Mouse (Mus musculus): ENCODE measurements at regions not wholly inside any gene's neighbourhood (a gene's known extent, or its start where the extent isn't known, plus 50 kb on each side); places are given as distances from the start of the nearest gene placed in this dataset.
"Not testable (repeated sequence)": the region's sequence is repeated elsewhere in the genome, so short reads cannot be mapped to it uniquely, and the experiment has no call there.

DNA sequence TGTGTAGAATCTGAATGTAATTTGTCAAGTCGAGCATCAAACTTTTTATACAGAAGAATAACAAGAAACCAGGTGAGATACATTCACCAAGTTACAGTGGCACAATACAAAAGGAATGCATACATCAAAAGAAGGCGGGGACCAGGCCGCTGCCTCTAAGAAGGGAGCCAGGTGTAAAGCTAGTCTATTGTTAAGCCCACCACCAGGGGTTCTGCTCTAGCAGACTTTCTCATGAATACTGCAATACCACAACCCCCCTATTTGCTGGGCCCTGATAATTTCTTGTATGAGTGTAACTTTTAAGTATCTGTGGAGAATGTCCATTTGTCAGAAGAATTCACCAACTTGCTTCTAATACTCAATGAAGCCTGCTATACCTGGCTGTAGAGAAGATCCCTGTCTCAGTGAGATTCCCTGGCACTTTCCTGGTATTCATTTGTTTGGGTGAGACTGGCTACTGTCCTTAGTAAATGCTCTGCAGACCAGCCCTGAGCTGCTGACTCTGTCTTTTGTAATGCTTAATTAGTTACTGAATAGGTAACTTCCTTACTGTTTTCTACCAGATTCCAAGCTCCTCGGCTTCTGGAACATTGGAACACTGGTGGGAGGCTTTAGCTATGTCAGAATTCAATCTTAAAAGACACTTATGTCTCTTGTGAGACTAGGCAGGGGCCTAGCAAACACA is 335.7 kb downstream of the Tbl1xr1 start:
- H3K9ac ChIP-seq (ENCODE audit: low read depth, low read length); H3K4me1 ChIP-seq (replicated peaks; ENCODE audit: control insufficient read depth, insufficient read depth, low read length); H3K4me2 ChIP-seq (replicated peaks; ENCODE audit: low read depth, low read length); H3K4me3 ChIP-seq (ENCODE audit: low read depth, low read length); H3K36me3 ChIP-seq (ENCODE audit: control insufficient read depth, insufficient read depth, low read length); DNase-seq (ENCODE audit: low spot score); H3K27me3 ChIP-seq (ENCODE audit: control insufficient read depth, insufficient read depth, low read length); H3K27ac ChIP-seq (ENCODE audit: low read depth, low read length); H3K9me3 ChIP-seq (ENCODE audit: control insufficient read depth, low read length); ATAC-seq (ENCODE audit: low FRiP score): not testable (repeated sequence)
- 75% methylated on average over 4 of the region's 4 CpGs for WGBS

DNA sequence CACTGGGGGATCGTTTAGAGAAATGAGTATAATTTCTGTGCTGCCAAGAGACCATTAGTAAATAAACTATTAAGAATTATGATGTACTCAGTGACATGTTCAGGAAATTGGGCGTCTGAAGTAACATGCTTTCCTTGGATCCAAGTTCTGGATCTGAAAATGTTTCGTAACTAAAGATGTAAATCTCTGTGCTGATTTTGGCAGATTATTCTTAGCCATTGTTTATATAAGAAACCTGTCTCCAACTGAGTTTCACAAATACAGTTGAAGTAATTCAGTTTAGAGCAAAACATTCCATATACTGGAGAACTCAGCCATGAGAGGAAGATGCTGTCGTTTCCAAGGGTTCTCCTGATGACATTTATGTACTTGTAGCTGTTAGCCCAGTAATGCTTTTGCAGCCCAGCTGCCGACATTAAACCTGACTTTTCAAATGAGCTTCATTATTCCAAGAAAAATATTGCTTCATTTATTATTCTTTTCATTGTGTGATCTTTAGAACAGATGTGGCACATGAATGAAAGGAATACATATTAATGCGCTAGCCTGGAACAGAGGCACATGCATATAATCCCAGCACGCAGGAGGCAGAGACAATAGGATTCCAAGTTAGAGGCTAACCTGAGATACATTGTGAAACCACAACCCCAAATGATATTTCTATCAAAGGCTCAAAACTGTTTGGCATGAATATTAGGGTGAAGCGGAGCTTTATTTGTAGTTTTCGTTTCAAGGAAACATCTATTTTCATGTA is 361.8 kb downstream of the Tbl1xr1 start:
- Histone ChIP-seq H3K27me3 (ENCODE audit: control insufficient read depth, insufficient read depth, low read length) (no peaks in the 10 kb centered on the region), H3K4me1 (replicated peaks; ENCODE audit: control insufficient read depth, insufficient read depth, low read length) (no peaks in the 10 kb centered on the region), H3K9me3 (ENCODE audit: control insufficient read depth, low read length) (no peaks in the 10 kb centered on the region), H3K9ac (ENCODE audit: low read depth, low read length) (no peak overlapping the region), H3K4me2 (replicated peaks; ENCODE audit: low read depth, low read length) (no peak overlapping the region), H3K4me3 (ENCODE audit: low read depth, low read length) (no peak overlapping the region), H3K36me3 (ENCODE audit: control insufficient read depth, insufficient read depth, low read length) (no peaks in the 10 kb centered on the region), H3K27ac (ENCODE audit: low read depth, low read length) (no peak overlapping the region)
- DNase-seq (ENCODE audit: low spot score) (peak; percentile 4), ATAC-seq (ENCODE audit: low FRiP score) (peak; percentile 76; the same call in 1 of the 2 replicates)
- WGBS: 76% methylated on average over 9 of the region's 9 CpGs

- H3K9ac ChIP-seq (ENCODE audit: low read depth, low read length): no peak overlapping the region
- no peaks in the 10 kb centered on the region for H3K36me3 ChIP-seq (ENCODE audit: control insufficient read depth, insufficient read depth, low read length)
- no peak overlapping the region for H3K4me2 ChIP-seq (replicated peaks; ENCODE audit: low read depth, low read length)
- no peaks in the 10 kb centered on the region for H3K4me1 ChIP-seq (replicated peaks; ENCODE audit: control insufficient read depth, insufficient read depth, low read length)
- H3K27ac ChIP-seq (ENCODE audit: low read depth, low read length): no peak overlapping the region
- H3K4me3 ChIP-seq (ENCODE audit: low read depth, low read length): no peak overlapping the region
- WGBS: 92% methylated on average over 5 of the region's 5 CpGs
- H3K9me3 ChIP-seq (ENCODE audit: control insufficient read depth, low read length): no peaks in the 10 kb centered on the region
- no peaks in the 10 kb centered on the region for H3K27me3 ChIP-seq (ENCODE audit: control insufficient read depth, insufficient read depth, low read length)
- ATAC-seq (ENCODE audit: low FRiP score) (no peak), DNase-seq (ENCODE audit: low spot score) (no peak)
Measured at GRCm38 (mm10) chr3:22470542-22470941, 394.1 kb downstream of the Tbl1xr1 start.

DNA sequence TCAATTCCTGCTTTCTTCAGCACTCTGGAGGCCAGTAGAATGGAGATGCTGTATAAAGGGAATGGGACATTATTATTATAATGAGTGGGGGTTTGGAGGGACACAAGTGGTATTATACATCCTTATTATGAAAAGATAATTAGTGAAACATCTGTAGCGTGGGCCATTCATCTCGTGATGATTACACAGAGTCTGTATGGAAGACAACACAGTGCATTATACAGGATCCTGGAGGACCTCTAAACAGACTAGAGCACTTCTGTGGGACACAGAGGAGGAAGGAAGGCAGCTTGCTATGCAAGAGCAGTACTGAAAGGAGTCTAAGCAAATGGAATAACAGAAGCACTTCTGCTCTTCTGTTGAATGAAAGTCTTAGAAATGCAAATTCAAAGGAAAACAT is 416.1 kb downstream of the Tbl1xr1 start:
- H3K4me1 ChIP-seq (replicated peaks; ENCODE audit: control insufficient read depth, insufficient read depth, low read length): no peaks in the 10 kb centered on the region
- no peak overlapping the region for H3K4me3 ChIP-seq (ENCODE audit: low read depth, low read length)
- H3K9ac ChIP-seq (ENCODE audit: low read depth, low read length): no peak overlapping the region
- DNase-seq (ENCODE audit: low spot score) (no peak), ATAC-seq (ENCODE audit: low FRiP score) (peak; percentile 57)
- 77% methylated on average over 2 of the region's 2 CpGs for WGBS
- no peaks in the 10 kb centered on the region for H3K36me3 ChIP-seq (ENCODE audit: control insufficient read depth, insufficient read depth, low read length)
- no peak overlapping the region for H3K4me2 ChIP-seq (replicated peaks; ENCODE audit: low read depth, low read length)
- no peaks in the 10 kb centered on the region for H3K27me3 ChIP-seq (ENCODE audit: control insufficient read depth, insufficient read depth, low read length)
- H3K9me3 ChIP-seq (ENCODE audit: control insufficient read depth, low read length): no peaks in the 10 kb centered on the region
- no peak overlapping the region for H3K27ac ChIP-seq (ENCODE audit: low read depth, low read length)

All from hindbrain, embryonic 11.5 days (tissue).